Mouse (Mus musculus): ENCODE measurements at regions not wholly inside any gene's neighbourhood (a gene's known extent, or its start where the extent isn't known, plus 50 kb on each side); places are given as distances from the start of the nearest gene placed in this dataset.

GRCm38 (mm10) chr5:103360360-103360759 lies 64.6 kb upstream of the Ptpn13 start:
- Histone ChIP-seq H3K9me3 (replicated peaks; ENCODE audit: control insufficient read depth, low read length) (peaks cover 2% of the 10 kb centered on the region; the same call in 1 of the 2 replicates), H3K9ac (ENCODE audit: low read depth, low read length) (no peak overlapping the region), H3K27me3 (ENCODE audit: control insufficient read depth, insufficient read depth, low read length) (peaks cover 5% of the 10 kb centered on the region), H3K4me3 (ENCODE audit: low read depth, low read length) (no peak overlapping the region), H3K4me2 (no peak overlapping the region), H3K27ac (ENCODE audit: low read depth, low read length) (no peak overlapping the region), H3K4me1 (ENCODE audit: control insufficient read depth, insufficient read depth, low read length) (peaks cover 5% of the 10 kb centered on the region; the same call in 1 of the 2 replicates), H3K36me3 (ENCODE audit: control insufficient read depth, insufficient read depth, low read length) (no peaks in the 10 kb centered on the region)
- 80% methylated on average over 10 of the region's 10 CpGs for WGBS (ENCODE audit: insufficient replicate concordance)
- no peak for ATAC-seq (replicated peaks; ENCODE audit: insufficient number of reproducible peaks, low FRiP score, low TSS enrichment)

- WGBS (ENCODE audit: insufficient replicate concordance) = 65% methylated on average over 5 of the region's 5 CpGs
- H3K4me3 ChIP-seq (ENCODE audit: low read depth, low read length) = no peak overlapping the region
- no peak overlapping the region for H3K27ac ChIP-seq (ENCODE audit: low read depth, low read length)
- H3K27me3 ChIP-seq (ENCODE audit: control insufficient read depth, insufficient read depth, low read length) = no peaks in the 10 kb centered on the region
- no peak for ATAC-seq (replicated peaks; ENCODE audit: insufficient number of reproducible peaks, low FRiP score, low TSS enrichment)
- H3K4me2 ChIP-seq = no peak overlapping the region
- H3K9ac ChIP-seq (ENCODE audit: low read depth, low read length) = no peak overlapping the region
- no peaks in the 10 kb centered on the region for H3K36me3 ChIP-seq (ENCODE audit: control insufficient read depth, insufficient read depth, low read length)
- no peaks in the 10 kb centered on the region for H3K4me1 ChIP-seq (ENCODE audit: control insufficient read depth, insufficient read depth, low read length)
- no peaks in the 10 kb centered on the region for H3K9me3 ChIP-seq (replicated peaks; ENCODE audit: control insufficient read depth, low read length)
Observed at GRCm38 (mm10) chr5:103357558-103357957, 67.4 kb upstream of the Ptpn13 start.

GRCm38 (mm10) chr5:103356500-103356899 lies 68.5 kb upstream of the Ptpn13 start:
- H3K9ac ChIP-seq (ENCODE audit: low read depth, low read length) = no peak overlapping the region
- H3K27me3 ChIP-seq (ENCODE audit: control insufficient read depth, insufficient read depth, low read length) = no peaks in the 10 kb centered on the region
- H3K36me3 ChIP-seq (ENCODE audit: control insufficient read depth, insufficient read depth, low read length) = no peaks in the 10 kb centered on the region
- no peaks in the 10 kb centered on the region for H3K9me3 ChIP-seq (replicated peaks; ENCODE audit: control insufficient read depth, low read length)
- no peak overlapping the region for H3K27ac ChIP-seq (ENCODE audit: low read depth, low read length)
- peak overlapping the region; percentile 41 for H3K4me2 ChIP-seq
- ATAC-seq (replicated peaks; ENCODE audit: insufficient number of reproducible peaks, low FRiP score, low TSS enrichment) = no peak
- 67% methylated on average over 6 of the region's 6 CpGs for WGBS (ENCODE audit: insufficient replicate concordance)
- no peaks in the 10 kb centered on the region for H3K4me1 ChIP-seq (ENCODE audit: control insufficient read depth, insufficient read depth, low read length)
- H3K4me3 ChIP-seq (ENCODE audit: low read depth, low read length) = no peak overlapping the region

GRCm38 (mm10) chr5:103355372-103356300 lies 69.4 kb upstream of the Ptpn13 start:
- 41% methylated on average over 21 of the region's 21 CpGs for WGBS (ENCODE audit: insufficient replicate concordance)
- Histone ChIP-seq H3K36me3 (ENCODE audit: control insufficient read depth, insufficient read depth, low read length) (no peaks in the 10 kb centered on the region), H3K9ac (ENCODE audit: low read depth, low read length) (no peak overlapping the region), H3K27me3 (ENCODE audit: control insufficient read depth, insufficient read depth, low read length) (no peaks in the 10 kb centered on the region), H3K4me2 (peak overlapping the region; percentile 41), H3K4me1 (ENCODE audit: control insufficient read depth, insufficient read depth, low read length) (no peaks in the 10 kb centered on the region), H3K4me3 (ENCODE audit: low read depth, low read length) (no peak overlapping the region), H3K27ac (ENCODE audit: low read depth, low read length) (no peak overlapping the region), H3K9me3 (replicated peaks; ENCODE audit: control insufficient read depth, low read length) (no peaks in the 10 kb centered on the region)
- no peak for ATAC-seq (replicated peaks; ENCODE audit: insufficient number of reproducible peaks, low FRiP score, low TSS enrichment)

- ATAC-seq (replicated peaks; ENCODE audit: insufficient number of reproducible peaks, low FRiP score, low TSS enrichment) = no peak
- no peak overlapping the region for H3K9ac ChIP-seq (ENCODE audit: low read depth, low read length)
- no peaks in the 10 kb centered on the region for H3K4me1 ChIP-seq (ENCODE audit: control insufficient read depth, insufficient read depth, low read length)
- no peak overlapping the region for H3K4me3 ChIP-seq (ENCODE audit: low read depth, low read length)
- no peaks in the 10 kb centered on the region; the same call in 1 of the 2 replicates for H3K9me3 ChIP-seq (replicated peaks; ENCODE audit: control insufficient read depth, low read length)
- H3K27ac ChIP-seq (ENCODE audit: low read depth, low read length) = no peak overlapping the region
- H3K4me2 ChIP-seq = no peak overlapping the region
- no peaks in the 10 kb centered on the region for H3K36me3 ChIP-seq (ENCODE audit: control insufficient read depth, insufficient read depth, low read length)
- 29% methylated on average over 2 of the region's 2 CpGs for WGBS (ENCODE audit: insufficient replicate concordance)
- no peaks in the 10 kb centered on the region for H3K27me3 ChIP-seq (ENCODE audit: control insufficient read depth, insufficient read depth, low read length)
Observed at GRCm38 (mm10) chr5:103343869-103344268, 81.1 kb upstream of the Ptpn13 start.

- no peaks in the 10 kb centered on the region for H3K36me3 ChIP-seq (ENCODE audit: control insufficient read depth, insufficient read depth, low read length)
- ATAC-seq (replicated peaks; ENCODE audit: insufficient number of reproducible peaks, low FRiP score, low TSS enrichment) = no peak
- no peak overlapping the region for H3K27ac ChIP-seq (ENCODE audit: low read depth, low read length)
- no peaks in the 10 kb centered on the region; the same call in 1 of the 2 replicates for H3K9me3 ChIP-seq (replicated peaks; ENCODE audit: control insufficient read depth, low read length)
- H3K9ac ChIP-seq (ENCODE audit: low read depth, low read length) = no peak overlapping the region
- 68% methylated on average over 3 of the region's 3 CpGs for WGBS (ENCODE audit: insufficient replicate concordance)
- H3K4me3 ChIP-seq (ENCODE audit: low read depth, low read length) = no peak overlapping the region
- no peaks in the 10 kb centered on the region for H3K27me3 ChIP-seq (ENCODE audit: control insufficient read depth, insufficient read depth, low read length)
- peaks cover 3% of the 10 kb centered on the region for H3K4me1 ChIP-seq (ENCODE audit: control insufficient read depth, insufficient read depth, low read length)
- H3K4me2 ChIP-seq = no peak overlapping the region
Observed at GRCm38 (mm10) chr5:103341456-103341855, 83.5 kb upstream of the Ptpn13 start.

GRCm38 (mm10) chr5:103340626-103341025 lies 84.4 kb upstream of the Ptpn13 start:
- no peak overlapping the region for H3K4me3 ChIP-seq (ENCODE audit: low read depth, low read length)
- no peak for ATAC-seq (replicated peaks; ENCODE audit: insufficient number of reproducible peaks, low FRiP score, low TSS enrichment)
- H3K4me2 ChIP-seq = no peak overlapping the region
- H3K36me3 ChIP-seq (ENCODE audit: control insufficient read depth, insufficient read depth, low read length) = no peaks in the 10 kb centered on the region
- H3K9me3 ChIP-seq (replicated peaks; ENCODE audit: control insufficient read depth, low read length) = no peaks in the 10 kb centered on the region
- peaks cover 7% of the 10 kb centered on the region for H3K4me1 ChIP-seq (ENCODE audit: control insufficient read depth, insufficient read depth, low read length)
- H3K27ac ChIP-seq (ENCODE audit: low read depth, low read length) = no peak overlapping the region
- no peak overlapping the region for H3K9ac ChIP-seq (ENCODE audit: low read depth, low read length)
- H3K27me3 ChIP-seq (ENCODE audit: control insufficient read depth, insufficient read depth, low read length) = no peaks in the 10 kb centered on the region
- whole genome bisulfite sequencing (ENCODE audit: insufficient replicate concordance) = 58% methylated on average over 9 of the region's 9 CpGs

- Histone ChIP-seq H3K4me1 (ENCODE audit: control insufficient read depth, insufficient read depth, low read length) (peaks cover 7% of the 10 kb centered on the region), H3K27ac (ENCODE audit: low read depth, low read length) (no peak overlapping the region), H3K4me3 (ENCODE audit: low read depth, low read length) (no peak overlapping the region; the same call in 1 of the 2 replicates), H3K4me2 (peak overlapping the region; percentile 56), H3K36me3 (ENCODE audit: control insufficient read depth, insufficient read depth, low read length) (no peaks in the 10 kb centered on the region), H3K9ac (ENCODE audit: low read depth, low read length) (no peak overlapping the region), H3K27me3 (ENCODE audit: control insufficient read depth, insufficient read depth, low read length) (no peaks in the 10 kb centered on the region), H3K9me3 (replicated peaks; ENCODE audit: control insufficient read depth, low read length) (no peaks in the 10 kb centered on the region)
- WGBS (ENCODE audit: insufficient replicate concordance) = 15% methylated on average over 11 of the region's 11 CpGs
- ATAC-seq (replicated peaks; ENCODE audit: insufficient number of reproducible peaks, low FRiP score, low TSS enrichment) = no peak
Observed at GRCm38 (mm10) chr5:103336689-103337490, 88.1 kb upstream of the Ptpn13 start.
